Mouse (Mus musculus) spleen, adult 2 months (tissue): Measurements from ENCODE around the gene Patz1.

ENCODE experiments used
- CTCF ChIP-seq: fragments of 200-500 bp; IDR thresholded peaks from 2 replicates; pipeline ENCODE4 v1.5.1; 2011; ENCODE audit warnings: mild to moderate bottlenecking, inconsistent platforms; ENCODE audit not compliant: insufficient read depth, insufficient read length, insufficient replicate concordance; ENCODE audit errors: extremely low read depth
- POLR2A ChIP-seq: fragments of 200-500 bp; IDR thresholded peaks from 2 replicates; pipeline ENCODE4 v1.6.1; 2011; ENCODE audit warnings: low read depth, low read length, inconsistent platforms

DNA sequence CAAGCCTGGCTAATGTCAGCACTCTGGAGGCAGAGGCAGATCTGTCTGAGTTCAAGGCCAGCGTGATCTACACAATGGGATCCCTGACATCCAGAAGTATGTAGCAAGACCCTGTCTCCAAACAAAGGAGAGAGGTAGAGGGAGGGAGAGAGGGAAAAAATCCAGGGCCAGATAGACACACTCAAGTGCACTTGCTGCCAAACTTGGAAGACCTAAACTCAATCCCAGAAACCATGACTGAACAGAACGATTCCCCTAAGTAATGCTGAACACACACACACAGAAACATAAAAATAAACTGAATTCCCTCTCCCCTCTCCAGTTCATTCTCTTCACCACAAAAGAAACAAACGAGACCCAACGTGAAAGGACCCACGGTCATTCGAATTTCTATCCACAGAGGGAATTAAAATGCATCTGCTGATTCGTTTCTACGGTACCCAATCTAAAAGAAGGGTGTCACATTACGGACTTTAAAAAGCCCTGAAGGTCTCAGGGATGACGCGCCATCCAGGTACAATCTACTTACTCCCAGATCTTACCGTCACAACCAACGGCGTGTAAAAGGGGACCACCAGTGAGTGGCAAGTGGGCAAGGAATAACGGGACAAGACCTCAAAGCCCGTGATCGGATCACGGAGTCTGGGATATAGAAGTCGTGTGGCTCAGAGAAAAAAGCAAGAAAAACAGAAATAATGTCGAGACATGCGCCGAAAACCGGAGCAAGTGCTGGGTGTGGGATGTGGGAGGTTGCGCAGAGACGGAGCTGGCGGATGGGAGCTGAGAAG, 23.2 kb upstream of the Patz1 start:
- TF ChIP-seq POLR2A (no peak), CTCF (no peak)
